Mouse (Mus musculus): Measurements from ENCODE around the gene Mr1.

DNA sequence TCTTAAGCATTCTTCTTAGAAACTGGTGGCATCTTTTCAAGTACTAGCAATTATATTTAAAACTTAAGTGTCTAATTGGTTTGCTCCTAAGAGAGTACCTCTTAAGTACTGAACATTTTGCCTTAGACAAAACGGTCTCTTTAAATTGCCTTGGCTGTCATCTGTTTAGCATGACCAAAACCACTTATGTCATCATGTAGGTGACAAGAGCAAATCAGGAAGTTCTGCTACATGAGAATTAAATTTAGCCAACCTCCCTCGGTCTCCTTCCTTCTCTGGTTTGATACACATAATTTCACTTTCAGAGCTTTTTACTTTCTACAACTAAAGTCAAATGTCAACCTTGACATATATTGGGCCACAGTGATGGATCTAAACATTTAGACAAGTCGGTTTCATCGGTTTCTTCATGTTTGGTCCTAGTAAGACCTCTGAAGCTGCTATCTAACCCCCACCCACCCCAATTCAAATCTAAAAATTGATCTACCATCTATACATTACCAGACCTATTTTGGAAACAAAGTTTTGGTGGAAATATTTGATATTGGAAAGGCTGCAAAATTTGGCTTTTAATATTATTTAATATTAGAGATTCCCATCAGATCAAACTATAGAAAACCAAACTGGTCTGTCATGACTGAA lies 49.9 kb downstream of the Mr1 start:
- TF ChIP-seq CTCF (IDR thresholded peaks at IDR 0.05; ENCODE audit: borderline replicate concordance, insufficient read depth, low read depth, low read length) (no peak), POLR2A (IDR thresholded peaks at IDR 0.05; ENCODE audit: borderline replicate concordance, insufficient read depth, low read length) (no peak)
